Mouse (Mus musculus): Measurements from ENCODE around the gene Sgca. TPM values are rescaled to one million over a fixed set of nuclear protein-coding genes. Genes with fewer than 3 reads are reported as not detected.
A peak's percentile ranks its signal among the peaks of the same experiment; 100 is the strongest.

Gene Sgca
- total RNA-seq, 2 experiments from 2014 or later = 0.44 TPM; not detected in 1

DNA sequence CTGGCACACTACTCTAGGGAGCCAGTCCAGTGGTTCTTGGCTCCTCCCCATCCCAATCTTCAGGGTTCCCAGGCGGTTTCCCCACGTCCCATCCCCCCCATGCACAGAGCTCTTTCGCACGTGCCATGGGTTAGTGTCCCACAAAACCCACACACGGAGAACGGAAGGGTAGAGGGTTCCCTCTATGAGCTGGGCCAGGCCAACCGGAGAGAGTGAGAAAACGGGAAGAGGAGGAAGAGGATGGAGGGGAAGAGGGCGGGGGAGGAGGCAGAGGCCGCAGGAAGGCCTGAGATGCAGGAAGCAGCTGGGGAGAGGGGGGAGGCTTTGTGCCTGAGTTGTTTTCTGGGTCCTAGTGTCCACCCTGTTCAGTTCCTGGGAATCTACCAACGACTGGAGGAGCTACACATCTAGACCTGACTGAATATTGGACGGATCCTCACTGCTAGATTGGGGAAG lies 13.5 kb upstream of the Sgca start:
- peak; percentile 81 to 87 for DNase-seq (ENCODE audit: low spot score in 2 of 2)
- peak; percentile 27 for TF ChIP-seq CTCF (conservative IDR thresholded peaks at IDR 0.05)
- H3K4me3 ChIP-seq = peak overlapping the region; percentile 94
- H3K27ac ChIP-seq = peak overlapping the region; percentile 100

DNA sequence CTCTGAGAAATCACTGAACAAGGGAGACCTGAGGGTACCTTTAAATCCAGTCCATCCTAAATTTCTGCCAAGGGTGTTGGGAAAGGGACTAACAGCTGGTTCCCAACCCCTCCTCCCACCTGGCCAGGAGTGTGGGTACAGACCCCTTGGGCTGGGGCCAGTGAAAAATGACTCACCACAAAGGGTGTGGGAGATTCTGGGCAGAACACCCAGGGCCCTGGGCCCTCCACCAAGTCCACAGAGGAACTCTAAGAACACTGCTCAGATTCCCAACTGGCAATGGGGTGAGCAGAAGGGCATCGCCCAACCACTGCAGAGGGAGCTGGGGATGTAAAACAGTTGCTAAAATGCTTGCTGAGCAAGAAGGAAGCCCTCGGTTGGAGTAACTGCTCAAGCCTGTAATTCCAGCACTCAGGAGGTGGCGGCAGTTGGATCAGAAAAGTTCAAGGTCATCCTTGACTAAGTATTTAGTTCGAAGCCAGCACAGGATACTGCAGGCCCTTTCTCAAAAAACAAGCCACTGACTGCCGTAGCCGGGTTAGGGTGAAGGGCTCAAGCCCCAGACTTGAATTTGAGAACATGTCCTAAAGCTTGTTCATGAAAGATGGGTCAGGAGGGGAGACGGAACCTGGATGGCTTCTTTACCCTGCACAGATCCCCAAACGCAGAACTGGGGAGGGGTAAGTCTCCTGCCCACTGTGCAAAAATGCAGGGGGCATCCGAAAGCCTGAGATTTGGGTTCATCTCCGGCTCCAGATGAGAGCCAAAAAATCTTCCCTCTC lies 12.8 kb upstream of the Sgca start:
- peak overlapping the region; percentile 100 for H3K27ac ChIP-seq
- TF ChIP-seq CTCF (conservative IDR thresholded peaks at IDR 0.05) = no peak
- peak overlapping the region; percentile 94 for H3K4me3 ChIP-seq
- peak in 1 of 2 experiments; percentile 39 for DNase-seq (ENCODE audit: low spot score in 2 of 2)

DNA sequence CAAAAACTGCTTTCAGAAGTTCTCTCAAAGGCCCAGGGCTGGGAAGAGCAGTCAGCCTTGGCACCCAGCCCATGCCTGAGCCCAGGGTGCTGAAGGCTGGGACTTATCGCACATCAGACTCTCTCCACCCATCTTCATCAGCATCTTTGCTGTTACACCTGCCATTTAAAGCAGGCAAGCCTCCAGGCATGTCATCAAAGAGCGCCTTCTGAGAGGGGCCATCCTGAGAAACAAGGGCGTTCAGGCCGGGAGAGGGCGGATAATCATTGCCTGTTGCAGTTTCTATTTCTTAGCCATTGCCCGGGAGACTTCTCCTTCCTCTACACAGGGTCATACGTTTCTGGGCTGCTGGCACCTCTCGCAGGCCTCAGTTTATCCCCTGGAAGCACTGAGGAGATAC lies 11.7 kb upstream of the Sgca start:
- TF ChIP-seq CTCF (conservative IDR thresholded peaks at IDR 0.05) = no peak
- DNase-seq (ENCODE audit: low spot score in 2 of 2) = no peak
- peak overlapping the region; percentile 100 for H3K27ac ChIP-seq
- H3K4me3 ChIP-seq = no peak overlapping the region

DNA sequence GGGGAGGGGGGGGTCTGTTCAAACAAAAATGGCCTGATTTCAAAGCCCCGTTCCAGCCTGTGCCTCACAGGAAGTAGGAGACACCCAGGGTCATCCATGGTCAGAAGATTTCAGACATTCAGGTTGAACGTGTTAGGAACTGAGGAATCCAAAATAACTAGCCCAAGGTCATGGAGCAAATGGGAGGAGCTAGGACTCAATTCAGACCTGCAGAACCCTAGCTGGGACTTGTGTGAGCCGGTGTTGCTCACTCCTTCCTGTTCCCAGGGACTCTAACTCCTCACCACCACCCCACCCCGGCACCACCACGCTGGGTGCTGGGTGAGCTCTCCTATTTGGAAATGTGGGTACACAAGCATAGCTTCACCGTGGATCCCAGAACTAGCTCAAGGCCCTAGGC lies 11.2 kb upstream of the Sgca start:
- DNase-seq (ENCODE audit: low spot score in 2 of 2) = no peak
- peak overlapping the region; percentile 100 for H3K27ac ChIP-seq
- no peak overlapping the region for H3K4me3 ChIP-seq
- no peak for TF ChIP-seq CTCF (conservative IDR thresholded peaks at IDR 0.05)

DNA sequence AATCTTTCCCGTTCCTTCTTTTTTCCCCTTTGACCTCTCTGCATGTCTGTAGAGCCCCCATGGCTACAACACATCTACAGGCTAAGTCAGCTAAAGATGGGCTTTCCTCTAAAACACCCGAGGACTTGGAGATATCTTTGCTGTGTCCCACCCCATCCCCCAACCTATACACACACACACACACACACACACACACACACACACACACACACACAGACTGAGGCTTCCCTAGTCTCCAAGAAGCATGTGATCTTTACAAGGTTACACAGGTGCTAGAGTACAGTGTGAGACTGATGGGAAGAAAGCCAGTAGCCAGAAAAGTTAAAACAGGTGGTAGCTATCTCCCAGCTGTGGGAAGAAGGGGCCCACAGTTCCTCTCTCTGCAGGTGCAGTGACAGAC lies 10.3 kb upstream of the Sgca start:
- no peak for TF ChIP-seq CTCF (conservative IDR thresholded peaks at IDR 0.05)
- DNase-seq (ENCODE audit: low spot score in 2 of 2) = no peak
- Histone ChIP-seq H3K4me3 (no peak overlapping the region), H3K27ac (peak overlapping the region; percentile 100)

DNA sequence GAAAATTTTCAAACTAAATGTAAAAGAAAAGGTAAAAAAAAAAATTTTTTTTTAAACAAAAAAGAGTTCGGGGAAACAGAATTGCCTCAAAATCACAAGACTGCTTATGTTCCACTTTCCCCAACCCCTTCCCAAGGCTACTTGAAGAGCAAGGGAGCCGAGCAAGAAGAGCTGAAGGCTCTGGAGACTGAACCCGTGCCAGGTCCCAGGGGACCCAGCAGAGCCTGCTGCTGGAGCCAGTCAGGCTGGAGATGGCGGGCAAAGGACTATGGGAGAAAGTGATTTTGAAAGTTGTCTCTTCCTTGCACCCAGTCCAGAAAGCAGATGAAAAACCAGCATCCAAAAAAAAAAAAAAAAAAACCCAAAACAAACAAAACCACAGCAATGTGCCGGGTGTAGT lies 9.7 kb upstream of the Sgca start:
- Histone ChIP-seq H3K27ac (no peak overlapping the region), H3K4me3 (no peak overlapping the region)
- TF ChIP-seq CTCF (conservative IDR thresholded peaks at IDR 0.05) = no peak
- no peak for DNase-seq (ENCODE audit: low spot score in 2 of 2)

DNA sequence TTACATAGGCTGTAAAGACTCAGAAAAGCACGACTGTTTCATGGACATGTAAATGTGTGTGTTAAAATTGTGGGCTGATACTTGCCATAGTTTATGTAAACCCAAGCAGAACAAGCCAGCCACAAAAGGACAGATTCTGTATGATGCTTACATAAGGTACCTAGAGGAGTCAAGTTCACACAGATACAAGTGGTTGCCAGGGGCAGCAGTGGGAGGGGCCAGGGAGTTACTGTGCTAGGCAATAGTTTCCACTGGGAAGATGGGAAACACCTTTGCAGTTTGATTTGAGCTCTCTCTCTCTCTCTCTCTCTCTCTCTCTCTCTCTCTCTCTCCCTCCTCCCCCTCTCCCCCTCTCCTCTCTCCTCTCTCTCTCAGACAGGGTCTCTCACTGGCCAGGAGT lies 9.0 kb upstream of the Sgca start:
- Histone ChIP-seq H3K4me3 (no peak overlapping the region), H3K27ac (no peak overlapping the region)
- no peak for DNase-seq (ENCODE audit: low spot score in 2 of 2)
- no peak for TF ChIP-seq CTCF (conservative IDR thresholded peaks at IDR 0.05)

DNA sequence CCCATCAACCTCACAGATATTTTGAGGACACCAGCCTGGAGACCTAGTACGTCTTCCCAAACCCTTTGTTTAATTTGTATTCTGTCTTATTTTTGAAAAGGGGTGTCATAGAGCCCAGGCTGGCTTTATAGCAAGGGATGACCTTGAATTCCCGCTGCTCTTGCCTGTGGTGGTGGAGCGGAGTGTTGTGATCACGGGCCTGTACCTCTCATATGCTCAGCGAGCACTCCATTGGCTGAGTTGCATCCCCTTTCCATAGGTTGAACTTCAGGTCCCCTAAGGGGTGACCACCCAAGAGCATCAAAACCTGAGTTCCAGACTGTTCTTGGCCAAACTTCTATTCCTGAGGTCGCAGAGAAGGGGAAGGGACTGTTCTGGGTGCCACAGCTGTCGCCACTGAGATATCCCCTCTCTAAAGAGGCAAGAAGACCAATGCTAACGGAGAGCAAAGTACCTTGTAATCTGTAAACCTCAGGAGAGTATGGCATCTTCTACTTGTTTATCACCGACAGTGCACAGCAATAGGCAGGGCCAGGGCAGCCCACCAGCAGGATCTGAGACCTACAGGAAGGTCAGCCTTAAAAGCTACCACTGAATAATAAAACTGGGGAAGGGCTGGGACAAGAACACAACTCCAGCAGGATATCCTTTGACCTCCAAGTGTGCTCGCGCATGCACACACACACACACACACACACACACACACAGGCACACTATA lies 3.5 kb upstream of the Sgca start:
- Histone ChIP-seq H3K27ac (peak overlapping the region; percentile 90), H3K4me3 (peak overlapping the region; percentile 52)
- DNase-seq (ENCODE audit: low spot score in 2 of 2) = no peak
- TF ChIP-seq CTCF (conservative IDR thresholded peaks at IDR 0.05) = no peak

DNA sequence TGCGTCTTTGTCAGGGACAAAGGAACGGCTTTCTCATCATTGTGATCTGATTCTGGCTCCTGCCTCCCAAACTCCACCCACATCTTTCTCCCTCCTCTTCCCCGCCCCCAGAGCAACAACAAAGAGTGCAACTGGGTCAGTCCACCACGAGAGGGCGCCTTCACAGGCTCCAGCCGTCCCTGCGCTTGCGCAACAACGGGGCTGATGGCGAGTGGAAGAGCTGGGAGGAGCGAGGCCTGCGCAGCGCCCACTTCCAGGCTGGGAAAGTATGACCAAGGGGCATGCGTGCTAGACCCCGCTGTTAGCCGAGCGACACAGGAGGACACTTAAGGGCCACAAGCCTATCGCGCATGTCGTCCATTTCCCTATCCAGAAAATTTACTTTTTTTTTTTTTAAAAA lies 2.8 kb upstream of the Sgca start:
- peak; percentile 99 for DNase-seq (ENCODE audit: low spot score in 2 of 2)
- Histone ChIP-seq H3K27ac (peak overlapping the region; percentile 90), H3K4me3 (peak overlapping the region; percentile 52)
- peak; percentile 96 for TF ChIP-seq CTCF (conservative IDR thresholded peaks at IDR 0.05)

DNA sequence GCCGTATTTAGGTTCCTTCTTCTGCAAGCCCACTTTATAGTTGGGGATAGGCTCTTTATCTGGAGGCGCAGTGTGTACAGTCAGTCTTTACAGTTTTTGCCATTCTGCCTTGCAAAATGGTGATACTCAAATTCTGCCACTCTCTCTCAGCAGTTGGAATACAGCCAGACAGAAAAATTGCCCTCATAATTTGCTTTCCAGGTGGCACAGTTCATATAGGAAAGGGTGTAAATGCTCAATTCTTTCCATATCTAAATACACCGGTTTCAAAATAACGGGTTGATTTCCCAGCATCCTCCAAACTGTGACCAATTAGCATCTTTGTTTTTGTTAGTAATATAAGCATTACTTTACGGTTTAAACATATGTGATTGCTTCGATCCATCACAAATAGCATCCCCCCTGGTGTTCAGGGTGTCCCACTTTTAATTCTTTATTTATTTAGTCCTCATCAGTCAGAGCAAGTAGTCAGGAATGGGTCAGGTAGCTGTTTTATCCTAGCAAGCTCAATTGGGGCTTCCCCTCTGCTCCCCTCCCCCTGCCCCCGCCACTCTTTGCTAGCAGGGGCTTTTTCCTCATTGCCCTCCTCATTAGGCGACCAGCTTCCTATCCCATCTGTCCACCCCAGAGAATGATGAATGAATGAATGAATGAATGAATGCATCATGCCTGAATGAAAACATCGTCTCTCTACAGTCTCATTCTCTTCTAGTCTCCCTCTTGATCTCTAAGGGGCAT lies 2.2 kb upstream of the Sgca start:
- TF ChIP-seq CTCF (conservative IDR thresholded peaks at IDR 0.05) = no peak
- DNase-seq (ENCODE audit: low spot score in 2 of 2) = no peak
- Histone ChIP-seq H3K27ac (peak overlapping the region; percentile 90), H3K4me3 (peak overlapping the region; percentile 52)

DNA sequence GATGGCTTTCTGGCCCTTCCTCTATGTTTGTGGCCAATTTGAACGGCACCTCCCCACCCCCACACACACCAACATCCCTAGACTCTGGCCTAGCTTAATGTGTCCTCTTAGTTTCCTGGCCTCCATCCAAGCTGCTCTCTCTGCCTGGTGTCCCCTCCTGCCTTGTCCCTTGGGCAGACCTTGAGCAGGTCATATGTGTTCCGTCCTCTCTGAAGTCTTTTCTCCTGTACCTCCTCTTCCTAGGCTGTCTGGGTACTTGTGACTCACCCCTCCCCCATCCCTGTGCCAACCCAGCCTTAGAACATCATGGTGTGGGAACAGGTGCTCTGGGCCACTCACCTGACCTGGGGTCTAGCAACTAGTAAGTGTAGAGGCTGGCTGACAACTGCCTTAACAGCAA lies 1.2 kb downstream of the Sgca start:
- Histone ChIP-seq H3K4me3 (no peak overlapping the region), H3K27ac (no peak overlapping the region)
- DNase-seq (ENCODE audit: low spot score in 2 of 2) = no peak
- no peak for TF ChIP-seq CTCF (conservative IDR thresholded peaks at IDR 0.05)

DNA sequence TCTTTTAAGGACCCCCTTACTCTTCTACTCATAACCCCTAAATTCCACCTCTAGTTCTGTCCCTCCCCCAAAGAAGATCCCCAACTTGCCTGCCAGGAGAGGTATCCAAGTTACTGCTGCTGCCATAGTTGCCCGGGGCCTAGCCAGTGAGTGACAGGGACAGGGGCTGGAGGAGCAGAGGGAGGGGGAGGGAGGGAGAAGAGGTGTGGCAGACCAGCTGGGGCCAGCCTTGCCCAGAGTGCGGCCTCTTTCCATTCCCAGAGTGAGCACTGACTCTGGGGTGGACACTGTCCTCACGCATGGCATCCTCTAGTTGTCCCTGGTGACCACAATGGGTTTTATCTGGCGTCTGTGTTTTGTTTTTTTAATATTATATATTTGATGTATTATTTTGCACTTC lies 2.8 kb downstream of the Sgca start:
- H3K27ac ChIP-seq = no peak overlapping the region
- DNase-seq (ENCODE audit: low spot score in 2 of 2) = no peak
- no peak overlapping the region for H3K4me3 ChIP-seq
- no peak for TF ChIP-seq CTCF (conservative IDR thresholded peaks at IDR 0.05)

DNA sequence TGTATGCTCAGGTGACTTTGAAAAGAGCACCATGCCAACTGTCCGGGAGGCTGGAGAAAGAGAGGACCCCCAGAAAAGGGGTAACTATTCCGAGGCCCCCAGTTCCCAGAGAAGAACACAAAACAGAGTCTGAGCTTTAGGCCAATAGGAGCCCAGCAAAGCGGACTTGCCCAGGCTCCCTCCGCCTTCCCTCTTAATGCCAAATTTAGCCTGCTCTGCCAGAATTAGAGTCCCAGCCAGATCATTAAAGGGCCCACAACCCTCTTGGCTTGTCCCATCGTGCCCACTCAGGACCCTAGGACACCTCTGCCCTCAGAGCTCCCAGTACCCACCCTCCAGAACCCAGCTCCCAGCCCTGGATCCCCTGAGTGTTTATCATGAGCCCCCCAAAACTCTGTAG lies 3.2 kb downstream of the Sgca start:
- no peak for DNase-seq (ENCODE audit: low spot score in 2 of 2)
- no peak for TF ChIP-seq CTCF (conservative IDR thresholded peaks at IDR 0.05)
- no peak overlapping the region for H3K27ac ChIP-seq
- H3K4me3 ChIP-seq = no peak overlapping the region
